Mouse (Mus musculus): ENCODE results near the gene Shh.

- TF ChIP-seq POLR2A (IDR thresholded peaks at IDR 0.05; ENCODE audit: low read depth, low read length) (no peak), CTCF (conservative IDR thresholded peaks at IDR 0.05; ENCODE audit: insufficient read depth, insufficient read length, low read depth, low read length) (no peak)
Observed at GRCm38 (mm10) chr5:28498846-28499245, 31.8 kb upstream of the Shh start.

Measured in kidney, adult 2 months (tissue).